Mouse (Mus musculus) layer of hippocampus, adult 9-11 months (tissue): Measurements from ENCODE around the gene Srgap3.

Source experiments
- DNase-seq: peaks from one replicate; pipeline ENCODE4 v3.0.0; 2022

Srgap3 gene

GRCm38 (mm10) chr6:112949220-112949619 is 2.2 kb upstream of the Srgap3 start:
- DNase-seq = no peak

GRCm38 (mm10) chr6:112948416-112948815 is 1.4 kb upstream of the Srgap3 start:
- DNase-seq = no peak

DNA sequence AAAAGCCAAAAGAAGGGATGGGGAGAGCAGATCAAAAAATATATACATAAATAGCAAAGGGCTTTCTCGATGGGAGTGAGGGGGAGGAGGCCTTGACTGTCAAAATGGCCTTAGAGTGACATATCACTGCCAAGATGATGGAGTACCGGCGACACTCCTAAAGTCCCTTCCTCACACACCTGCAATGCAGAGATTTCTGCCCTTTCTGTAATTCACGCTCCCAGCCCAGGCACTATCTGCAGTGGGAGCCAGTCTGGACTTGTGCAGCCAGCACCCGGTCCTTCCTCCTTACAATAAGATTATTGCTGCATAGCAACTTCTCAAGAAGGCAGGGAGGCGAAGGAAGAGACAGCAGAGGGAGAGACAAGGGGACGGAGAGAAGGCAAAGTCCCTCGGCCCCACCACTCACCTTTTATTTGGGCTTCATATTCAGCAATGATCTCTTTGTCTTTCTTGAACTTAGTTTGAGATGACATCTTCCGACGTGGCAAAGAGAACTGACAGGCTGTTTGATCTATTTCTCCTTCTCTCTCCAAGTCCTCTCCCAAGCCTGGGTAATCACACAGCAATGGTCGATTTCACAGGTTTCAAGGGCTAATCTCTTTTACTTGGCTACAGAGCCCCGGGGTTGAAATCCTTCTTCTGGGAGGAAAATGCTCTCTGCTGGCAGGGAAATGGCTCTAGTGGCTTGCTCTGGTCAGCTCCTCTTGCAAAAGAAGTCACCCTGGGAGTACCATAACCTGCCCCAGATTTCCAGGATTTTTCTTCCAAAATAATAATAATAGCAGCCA is 850 bp downstream of the Srgap3 start:
- no peak for DNase-seq

- no peak for DNase-seq
Observed at GRCm38 (mm10) chr6:112945181-112945751, 1.8 kb downstream of the Srgap3 start.

- DNase-seq = no peak
Observed at GRCm38 (mm10) chr6:112943596-112944245, 3.3 kb downstream of the Srgap3 start.

DNA sequence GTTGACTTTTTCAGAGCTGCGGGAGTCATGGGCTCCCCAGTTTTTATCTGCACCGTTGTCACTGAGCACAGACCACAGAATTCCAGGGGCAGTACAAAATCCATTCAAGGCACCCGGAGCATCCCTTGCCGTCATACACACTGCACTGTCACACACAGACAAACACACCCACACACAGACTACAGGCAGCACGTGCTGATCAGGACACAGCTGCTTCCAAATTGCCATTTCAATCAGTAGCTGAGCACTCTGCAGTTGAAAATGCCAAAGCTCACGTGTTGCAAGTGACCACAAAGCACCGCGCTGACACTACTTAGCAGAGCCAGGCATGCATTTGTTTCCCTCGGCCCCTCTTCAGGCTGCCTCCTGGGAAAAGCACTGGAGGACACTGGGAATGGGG is 7.8 kb downstream of the Srgap3 start:
- no peak for DNase-seq

DNA sequence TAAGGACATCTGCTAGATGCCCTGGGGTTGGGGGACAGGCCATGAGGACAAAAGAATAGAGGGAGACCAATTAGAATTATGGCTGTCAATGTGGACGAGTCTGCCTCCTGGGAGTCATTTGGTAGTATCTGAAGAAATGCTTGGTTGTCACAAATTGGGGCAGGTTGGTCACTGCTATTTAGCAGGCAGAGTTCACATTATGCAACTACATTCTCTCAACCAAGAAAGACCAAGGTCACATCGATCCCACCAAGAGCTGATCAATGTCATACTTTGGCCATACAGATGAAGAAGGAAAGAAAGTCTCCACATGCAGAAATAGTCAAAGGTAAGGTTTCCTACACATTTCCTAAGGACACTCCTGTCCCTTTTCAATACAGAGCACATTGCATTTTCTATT is 9.3 kb downstream of the Srgap3 start:
- no peak for DNase-seq

- DNase-seq = no peak
Observed at GRCm38 (mm10) chr6:112934501-112934900, 12.6 kb downstream of the Srgap3 start.

- no peak for DNase-seq
Observed at GRCm38 (mm10) chr6:112932611-112933010, 14.5 kb downstream of the Srgap3 start.

DNA sequence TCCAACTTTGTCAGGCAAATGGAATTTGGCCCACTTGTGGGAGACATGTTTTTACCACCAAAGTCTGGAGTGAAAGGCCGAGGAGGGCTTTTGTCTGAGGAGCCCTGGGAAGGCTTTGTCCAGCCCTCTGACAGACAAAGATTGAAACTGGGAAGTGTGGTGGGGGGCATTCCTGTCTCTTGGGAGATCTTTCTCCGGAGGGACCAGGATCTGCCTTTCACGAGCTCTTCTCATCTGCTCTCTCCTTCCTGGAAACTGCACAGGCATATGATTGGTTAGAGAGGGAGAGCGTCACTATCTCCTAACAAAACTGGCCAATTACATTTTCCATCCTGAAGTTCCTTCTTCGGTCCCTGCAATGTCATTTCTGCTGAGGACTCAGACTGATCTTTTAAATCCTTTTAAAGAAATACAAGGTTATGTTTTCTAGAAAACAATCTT is 17.0 kb downstream of the Srgap3 start:
- no peak for DNase-seq

- DNase-seq = peak; percentile 81
Observed at GRCm38 (mm10) chr6:112929291-112929984, 17.6 kb downstream of the Srgap3 start.

DNA sequence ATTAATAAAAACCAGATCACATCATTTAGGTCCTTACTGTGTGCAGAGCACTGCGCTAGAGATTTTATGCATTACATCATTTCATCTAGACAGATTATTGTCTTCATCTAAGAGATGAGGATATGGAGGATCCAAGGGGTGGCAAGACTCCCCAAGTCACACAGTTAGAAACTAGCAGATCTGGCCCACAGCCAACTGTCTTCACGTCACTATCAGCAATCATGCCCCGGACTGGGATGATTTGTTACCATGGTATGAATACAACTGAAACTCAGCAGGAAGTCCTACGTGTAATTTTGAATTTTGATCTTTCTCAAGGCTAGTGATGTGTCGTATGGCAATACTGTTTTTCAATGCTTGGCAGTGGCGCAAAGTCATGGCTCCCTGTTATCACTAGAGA is 18.2 kb downstream of the Srgap3 start:
- DNase-seq = no peak

DNA sequence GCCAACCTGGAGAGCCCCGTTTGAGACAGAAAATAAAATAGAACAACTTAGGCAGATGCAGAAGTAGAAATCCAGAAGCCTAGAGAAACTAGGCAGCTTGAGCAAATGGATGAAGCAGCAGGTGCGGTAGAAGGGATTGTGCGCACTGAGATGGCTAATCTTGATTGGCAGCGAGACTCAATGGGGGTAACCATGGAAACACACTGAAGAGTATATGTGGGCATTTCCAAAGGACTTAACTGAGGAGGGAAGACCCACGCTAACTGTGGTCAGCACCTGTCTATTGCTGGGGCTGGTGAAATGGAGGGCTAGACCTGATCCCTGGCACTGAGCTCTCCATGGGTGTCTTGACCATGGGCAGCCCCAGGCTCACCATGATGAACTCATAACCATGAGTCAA is 19.7 kb downstream of the Srgap3 start:
- DNase-seq = no peak

DNA sequence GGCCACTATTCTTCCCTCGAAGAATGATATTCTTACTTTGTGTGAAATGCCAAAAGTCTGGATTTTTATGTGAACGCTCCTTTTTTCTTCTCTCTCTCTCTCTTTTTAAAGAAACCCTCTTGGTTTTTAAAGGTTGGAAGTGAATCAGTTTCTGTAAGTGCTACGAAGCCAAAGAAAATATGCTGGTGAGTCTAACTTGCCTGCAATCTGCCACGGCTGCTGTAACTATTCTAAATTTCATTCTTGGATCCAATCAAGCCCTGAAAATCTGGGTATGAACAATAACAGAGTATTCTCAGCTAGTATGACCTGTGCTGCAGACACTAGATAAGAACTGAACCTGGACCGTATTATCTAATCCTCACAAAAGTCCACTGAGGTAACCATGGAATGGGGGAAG is 21.1 kb downstream of the Srgap3 start:
- DNase-seq = no peak

DNA sequence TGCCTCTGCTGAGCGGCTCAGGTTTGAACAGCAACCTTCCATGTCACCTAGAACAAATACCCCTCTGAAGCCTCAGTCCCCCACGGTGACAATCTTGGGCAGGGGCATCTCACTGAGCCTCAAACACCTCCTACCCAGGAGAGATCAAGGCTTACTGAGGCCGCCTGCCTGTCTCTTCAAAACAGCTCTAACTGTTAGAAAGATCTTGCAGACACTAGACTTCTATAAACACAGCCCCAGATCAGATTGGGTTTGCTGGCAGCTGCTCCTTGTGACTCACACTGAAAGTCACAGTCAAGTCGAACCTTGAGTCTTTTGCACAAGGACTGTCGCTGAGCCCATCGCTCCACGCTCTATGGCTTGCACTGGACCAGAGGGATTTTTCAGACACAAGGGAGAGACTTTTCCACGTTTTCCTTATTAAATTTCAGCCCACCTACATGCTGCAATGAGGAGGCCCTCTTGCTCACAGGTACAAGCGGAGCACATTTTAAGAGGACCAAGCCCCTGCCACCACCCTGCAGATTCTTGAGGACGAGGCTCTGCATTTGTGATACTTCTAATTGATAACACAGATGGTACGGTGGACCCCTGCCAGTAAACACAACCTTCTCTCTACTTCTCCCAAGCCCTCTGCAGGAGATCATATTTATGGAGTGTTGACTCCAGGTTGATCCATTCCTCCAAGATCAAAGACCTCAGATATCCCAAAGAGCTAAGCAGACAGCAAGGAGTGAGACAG is 21.7 kb downstream of the Srgap3 start:
- no peak for DNase-seq

DNA sequence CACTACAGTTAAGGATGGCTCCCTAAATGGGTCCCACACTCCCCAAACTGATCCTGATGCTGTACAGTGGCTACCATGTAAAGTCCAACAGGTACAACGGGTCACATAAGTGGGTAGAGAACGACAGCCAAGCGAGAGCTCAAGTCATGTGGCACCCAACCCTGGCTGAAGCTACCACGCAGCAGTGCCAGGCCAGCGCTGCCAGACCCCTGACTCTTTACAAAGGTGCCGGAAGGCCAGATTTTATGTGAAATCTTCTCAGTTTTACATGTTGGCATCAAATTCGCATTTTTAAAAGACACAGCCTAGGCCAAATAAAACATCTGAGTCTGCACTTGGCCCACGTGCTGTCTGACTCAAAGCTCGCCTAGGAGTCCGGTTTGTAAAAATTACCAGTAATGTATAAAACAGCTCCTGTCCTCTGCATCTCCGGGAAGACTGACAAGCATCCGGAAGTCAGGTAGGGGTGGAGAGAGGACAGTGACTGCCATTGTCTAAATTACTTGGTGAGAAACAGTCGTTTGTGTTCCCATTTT is 22.4 kb downstream of the Srgap3 start:
- no peak for DNase-seq

- DNase-seq = no peak
Observed at GRCm38 (mm10) chr6:112920619-112921195, 26.4 kb downstream of the Srgap3 start.

DNA sequence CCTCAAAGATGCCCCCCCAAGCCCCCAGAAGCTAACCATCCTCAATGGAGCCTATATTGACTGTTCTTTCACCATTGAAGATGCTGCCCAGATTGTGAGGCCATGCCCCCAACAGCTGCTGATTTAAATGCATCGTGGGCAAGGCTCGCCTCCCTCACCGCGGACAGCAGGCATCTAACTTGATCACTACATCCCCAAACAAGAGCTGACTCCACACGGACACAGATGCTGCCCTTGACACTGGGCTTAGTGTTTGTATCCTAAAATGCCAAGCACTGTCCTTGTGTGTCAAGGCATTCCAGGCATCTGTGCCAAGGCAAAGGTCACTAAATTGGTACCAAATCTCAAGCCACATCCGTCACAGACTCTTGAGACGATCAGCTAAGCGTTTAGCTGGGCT is 29.3 kb downstream of the Srgap3 start:
- no peak for DNase-seq

DNA sequence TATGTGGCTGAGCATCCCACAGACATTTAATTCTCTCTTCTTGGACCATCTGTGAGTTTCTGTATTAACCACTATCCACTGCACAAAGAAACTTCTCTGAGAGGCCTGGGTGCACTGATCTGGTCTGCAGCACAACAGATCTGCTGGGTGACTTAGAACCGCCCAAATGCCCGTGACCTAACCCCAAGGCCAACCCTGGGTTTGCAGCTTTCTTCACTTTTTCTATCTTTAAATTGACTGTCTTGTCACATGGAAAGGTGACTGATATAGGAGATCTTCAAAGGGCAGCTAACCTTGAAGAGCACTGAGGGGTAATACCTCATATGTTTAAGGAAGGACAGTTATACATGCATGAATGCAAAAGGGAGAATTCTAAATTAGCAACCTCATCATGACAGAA is 30.8 kb downstream of the Srgap3 start:
- no peak for DNase-seq

DNA sequence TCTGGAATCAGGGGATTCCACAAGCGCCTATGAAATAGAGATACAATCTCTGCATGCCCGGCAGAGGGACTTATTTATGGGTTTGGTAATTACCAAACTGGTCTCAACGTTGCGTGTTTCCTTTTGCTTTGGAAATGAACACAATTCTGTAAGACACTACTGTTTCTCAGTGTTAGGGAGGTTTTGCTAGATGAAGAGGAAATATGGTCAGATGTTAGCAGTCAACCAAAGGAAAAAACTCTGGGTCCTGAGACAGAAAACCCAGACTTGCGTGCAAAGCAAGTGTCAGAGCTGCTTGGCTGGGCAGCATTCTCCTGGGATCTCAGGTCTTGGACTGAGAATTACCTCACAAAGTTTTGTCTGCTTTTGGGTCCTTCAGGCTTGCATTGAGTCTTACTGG is 34.5 kb downstream of the Srgap3 start:
- no peak for DNase-seq

DNA sequence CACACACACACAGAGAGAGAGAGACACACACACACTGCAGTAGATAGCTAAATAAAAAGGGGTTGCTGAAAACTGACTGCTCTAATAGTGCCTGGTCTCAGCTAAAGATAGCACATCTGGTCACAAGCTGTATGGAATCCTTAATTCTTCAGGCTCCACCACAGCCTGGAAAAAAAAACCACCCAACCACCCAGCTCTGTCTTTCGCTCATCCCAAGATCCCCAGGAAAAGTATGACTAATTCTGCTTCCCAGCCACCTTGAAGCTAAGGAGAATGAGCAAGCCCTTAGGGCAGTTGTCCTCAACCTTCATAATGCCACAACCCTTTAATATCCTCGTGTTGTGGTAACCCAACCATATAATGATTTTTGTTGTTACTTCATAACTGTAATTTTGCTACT is 37.4 kb downstream of the Srgap3 start:
- no peak for DNase-seq

DNA sequence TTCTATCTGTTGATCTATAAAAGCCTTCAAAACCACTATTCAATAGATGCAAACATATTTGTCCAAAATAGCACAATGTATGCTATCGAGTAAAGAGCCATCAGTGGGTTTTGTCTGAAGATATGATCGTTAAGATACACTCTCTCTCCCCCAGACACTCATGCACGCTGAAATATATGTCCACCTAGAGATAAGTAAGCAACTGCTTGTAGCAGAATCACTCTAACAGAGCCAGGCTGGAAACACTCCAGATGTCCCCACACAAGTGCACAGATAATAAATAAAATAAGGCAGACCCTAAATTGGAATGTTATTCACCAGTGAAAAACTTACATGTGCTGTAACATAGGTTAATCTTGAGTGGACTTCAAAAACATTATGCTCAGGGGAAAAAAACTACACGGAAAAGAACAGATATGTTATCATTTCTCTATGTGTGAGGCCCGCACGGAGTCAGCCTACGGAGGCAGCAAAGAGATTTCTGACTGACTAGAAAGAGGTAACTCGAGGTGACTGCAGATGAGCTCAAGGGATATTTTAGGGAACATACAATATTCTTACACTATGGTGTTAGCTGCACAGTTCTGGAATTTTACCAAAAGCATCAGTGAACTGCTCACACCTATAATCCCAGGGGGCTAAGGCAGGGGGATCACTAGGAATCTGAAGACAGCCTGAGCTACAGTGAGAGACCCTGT is 39.0 kb downstream of the Srgap3 start:
- DNase-seq = no peak
